Mouse (Mus musculus): ENCODE results near the gene Zfp710.
"Not testable (repeated sequence)": the region's sequence is repeated elsewhere in the genome, so short reads cannot be mapped to it uniquely, and the experiment has no call there.

The Zfp710 gene

GRCm38 (mm10) chr7:80024521-80025390 is at the start of gene Zfp710:
Zfp710 (plus strand) TSS chr7:80024814.
- peak; percentile 77 to 78 for DNase-seq

GRCm38 (mm10) chr7:79975316-79975715 is 49.3 kb upstream of the Zfp710 start:
- no peak for DNase-seq

GRCm38 (mm10) chr7:79986717-79987116 is 37.9 kb upstream of the Zfp710 start:
- DNase-seq, result peak in 1 of 2 experiments; percentile 14

GRCm38 (mm10) chr7:79987745-79988144 is 36.9 kb upstream of the Zfp710 start:
- DNase-seq, result no peak

- DNase-seq, result not testable (repeated sequence)
These were observed 36.1 kb upstream of the Zfp710 start for GRCm38 (mm10) chr7:79988466-79988865.

GRCm38 (mm10) chr7:79994476-79994875 is 30.1 kb upstream of the Zfp710 start:
- peak; percentile 74 to 80 for DNase-seq

- no peak for DNase-seq
These were observed 26.9 kb upstream of the Zfp710 start for GRCm38 (mm10) chr7:79997761-79998160.

GRCm38 (mm10) chr7:80002353-80003055 is 22.1 kb upstream of the Zfp710 start:
- DNase-seq, result peak; percentile 82 to 87

GRCm38 (mm10) chr7:80004776-80005554 is 19.6 kb upstream of the Zfp710 start:
- DNase-seq, result peak; percentile 65 to 66

GRCm38 (mm10) chr7:80010680-80011079 is 13.9 kb upstream of the Zfp710 start:
- no peak for DNase-seq

- peak; percentile 59 to 80 for DNase-seq
These were observed 13.1 kb upstream of the Zfp710 start for GRCm38 (mm10) chr7:80011470-80011869.

GRCm38 (mm10) chr7:80013884-80014550 is 10.6 kb upstream of the Zfp710 start:
- no peak for DNase-seq

GRCm38 (mm10) chr7:80014826-80015755 is 9.5 kb upstream of the Zfp710 start:
- DNase-seq, result no peak

- DNase-seq, result no peak
These were observed 5.8 kb upstream of the Zfp710 start for GRCm38 (mm10) chr7:80018506-80019452.

- peak; percentile 42 to 57 for DNase-seq
These were observed 786 bp upstream of the Zfp710 start for GRCm38 (mm10) chr7:80023621-80024435.

GRCm38 (mm10) chr7:80025391-80026117 is 940 bp downstream of the Zfp710 start:
- DNase-seq, result peak in 1 of 2 experiments; percentile 40

GRCm38 (mm10) chr7:80026118-80026989 is 1.7 kb downstream of the Zfp710 start:
- DNase-seq, result peak; percentile 65

Measured in cerebellum, postnatal 14 days (tissue).